Mouse (Mus musculus) T-helper 17 cell (primary cell): ENCODE data around the gene Pimreg.

Experiments
- in situ Hi-C, 2 experiments: fragments of 300-600 bp; cut with MboI, MseI; formaldehyde crosslinking; loops; 1 replicate in 1 of 2; 2 replicates in 1 of 2; pipeline ENCODE4 v1.15.1; 2025; ENCODE audit warnings: high pct_unique_total_duplicates in 2 of 2

Pimreg gene

DNA sequence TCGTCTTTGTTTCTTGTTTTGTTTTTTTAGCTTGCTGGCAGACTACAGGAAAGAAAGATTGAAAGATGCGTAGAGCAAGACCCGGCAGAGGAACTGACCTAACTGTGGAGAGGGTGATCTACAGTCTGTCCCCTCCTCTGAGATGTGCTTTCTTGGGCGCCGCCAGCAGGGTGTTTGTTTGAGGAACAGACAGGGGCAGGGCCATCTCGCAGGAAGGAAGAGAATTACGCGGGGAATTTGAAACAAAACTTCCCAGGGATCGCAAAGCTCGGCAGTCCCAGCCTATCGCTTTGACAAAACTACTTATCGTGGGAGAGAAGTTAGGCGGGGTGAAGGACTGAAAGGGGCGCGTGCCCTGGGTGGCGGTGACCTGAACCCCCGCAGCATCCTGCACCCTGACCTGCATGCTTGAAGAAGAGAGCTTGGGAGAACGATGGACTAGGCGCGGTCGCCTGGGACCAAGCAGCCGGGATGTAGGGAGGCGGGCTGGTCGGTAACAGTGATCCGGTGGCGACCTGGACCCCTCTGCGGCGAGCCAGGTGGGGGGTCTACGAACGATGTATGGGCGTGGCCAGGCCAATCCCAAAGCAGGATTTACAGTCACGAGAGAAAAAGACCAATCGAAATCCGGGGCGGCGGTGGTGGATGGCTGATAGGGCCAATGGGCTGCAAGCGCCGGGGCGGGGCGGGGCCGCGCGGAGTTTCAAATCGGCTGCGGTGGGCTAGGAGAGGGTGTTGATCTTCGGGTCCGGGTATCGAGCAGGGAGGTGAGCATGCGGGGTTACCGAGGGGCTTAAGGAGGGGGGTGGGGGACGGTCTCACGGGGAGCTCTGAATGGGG lies at the start of gene Pimreg:
Gene Pimreg, plus strand, starts transcription at position 265 of the 840 bp plus-strand sequence.
- in situ Hi-C loops, result loop anchor here in 1 of 2 experiments (25.0 kb wide), 1 partner anchor 1005 kb away; the partner anchor contains the start of gene 6330403K07Rik

DNA sequence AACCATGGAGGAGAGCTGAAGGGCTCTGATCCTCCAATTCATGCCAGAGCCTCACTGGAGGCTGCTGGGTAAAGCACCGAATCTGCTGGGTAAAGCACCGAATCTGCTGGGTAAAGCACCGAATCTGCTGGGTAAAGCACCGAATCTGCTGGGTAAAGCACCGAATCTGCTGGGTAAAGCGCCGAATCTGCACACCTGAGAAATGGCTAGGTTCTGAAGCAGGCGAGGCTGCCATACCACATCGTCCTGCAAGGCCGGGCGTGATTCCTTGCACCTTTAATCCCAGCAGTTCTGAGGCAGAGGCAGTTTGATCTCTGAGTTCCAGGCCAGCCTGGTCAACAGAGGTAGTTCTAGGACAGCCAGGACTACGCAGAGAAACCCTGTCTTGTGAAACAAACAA lies 49.4 kb upstream of the Pimreg start:
- in situ Hi-C loops, result no loop called here

DNA sequence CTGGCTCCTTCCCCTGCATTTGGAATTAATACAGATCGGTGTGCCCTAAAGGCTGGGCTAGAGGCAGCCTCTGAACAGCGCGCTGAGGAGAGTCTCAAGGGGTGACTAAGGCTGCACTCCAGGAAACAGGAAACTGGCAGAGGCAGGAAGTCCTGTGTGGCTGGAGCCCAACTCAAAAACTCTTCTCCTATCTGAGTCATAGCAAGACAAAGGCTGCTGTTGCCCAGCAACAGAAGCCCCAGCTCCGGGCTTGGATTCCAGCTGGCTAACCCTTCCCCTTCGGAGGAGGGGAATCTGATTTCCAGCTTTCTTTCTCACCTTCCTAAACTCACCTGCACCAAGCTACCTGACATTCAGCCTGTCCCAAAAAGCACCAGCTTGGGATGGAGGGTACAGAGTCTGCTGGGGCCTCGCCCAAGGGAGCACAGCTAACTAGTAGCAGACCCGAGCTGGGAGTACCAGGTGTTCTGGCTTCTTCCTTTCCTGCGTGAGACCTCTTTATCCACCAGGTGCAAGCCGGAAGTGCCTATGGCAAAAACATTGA lies 45.8 kb upstream of the Pimreg start:
- in situ Hi-C loops, result no loop called here

DNA sequence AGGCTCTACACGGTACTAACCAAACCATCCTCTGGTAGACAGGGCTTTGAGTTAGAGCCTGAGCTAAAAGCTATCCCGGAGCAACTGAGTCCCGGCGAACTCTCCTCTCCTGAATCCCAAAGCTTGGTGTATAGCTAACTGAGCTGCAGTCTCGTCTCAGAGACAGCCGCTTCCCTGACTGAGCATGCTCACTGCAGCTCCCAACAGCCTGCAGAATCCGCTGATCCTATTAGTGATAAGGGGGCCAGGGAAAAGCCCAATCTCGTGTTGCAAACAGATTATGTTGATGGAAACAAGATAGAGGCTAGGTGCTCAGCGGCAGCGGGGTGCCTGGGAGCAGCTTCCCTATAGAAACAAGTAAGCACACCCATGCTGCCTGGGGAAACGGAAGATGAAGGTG lies 45.0 kb upstream of the Pimreg start:
- in situ Hi-C loops, result no loop called here

DNA sequence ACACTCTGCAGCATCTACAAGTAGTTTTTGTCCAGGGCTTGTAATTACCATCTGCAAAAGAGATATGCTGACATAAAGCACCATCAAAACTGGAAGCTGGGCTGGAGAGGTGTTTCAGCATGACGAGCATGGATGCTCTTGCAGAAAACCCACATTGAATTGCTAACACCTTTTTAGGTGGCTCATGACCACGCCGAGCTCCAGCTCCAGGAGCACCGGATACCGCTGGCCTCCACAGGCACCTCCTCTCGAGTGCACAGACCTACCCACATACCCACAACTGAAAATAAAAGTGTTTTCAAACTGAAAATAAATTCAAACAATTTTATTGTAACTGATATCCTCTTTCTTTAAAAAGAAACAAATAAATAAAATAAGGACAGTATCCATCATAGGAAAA lies 41.6 kb upstream of the Pimreg start:
- in situ Hi-C loops, result no loop called here

DNA sequence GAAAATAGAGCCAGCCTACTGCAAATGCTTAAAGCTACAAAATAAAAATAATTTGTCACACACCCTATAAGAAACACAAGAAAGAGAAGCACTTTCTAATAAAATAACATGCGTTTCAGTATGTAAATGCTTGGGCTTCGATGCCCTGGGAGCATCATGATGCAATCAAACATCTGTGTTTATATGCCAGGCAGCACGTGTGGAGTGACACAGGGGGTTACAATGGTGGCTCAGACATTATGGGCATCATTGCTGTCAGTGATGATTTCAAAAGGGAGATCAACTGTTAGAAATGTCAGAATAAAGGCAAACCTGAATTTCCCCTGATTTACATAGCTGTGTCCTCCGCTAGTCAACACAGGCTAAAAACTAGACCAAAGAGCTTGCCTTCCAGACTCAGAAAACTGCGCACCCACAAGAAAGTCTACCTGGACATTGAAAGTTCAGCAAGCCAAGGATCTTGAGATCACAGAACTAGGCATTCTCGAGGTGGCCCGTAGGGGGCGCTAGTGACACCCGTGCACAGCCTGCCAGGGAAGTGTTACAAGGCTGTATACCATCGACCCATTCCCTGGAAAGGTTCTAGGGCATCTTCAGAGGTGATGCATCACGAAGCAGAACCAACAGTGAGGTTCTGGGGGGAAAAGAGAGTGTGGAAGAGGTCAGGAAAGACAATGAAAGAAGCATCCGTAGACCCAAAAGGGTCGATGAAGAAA lies 39.5 kb upstream of the Pimreg start:
- in situ Hi-C loops, result no loop called here

DNA sequence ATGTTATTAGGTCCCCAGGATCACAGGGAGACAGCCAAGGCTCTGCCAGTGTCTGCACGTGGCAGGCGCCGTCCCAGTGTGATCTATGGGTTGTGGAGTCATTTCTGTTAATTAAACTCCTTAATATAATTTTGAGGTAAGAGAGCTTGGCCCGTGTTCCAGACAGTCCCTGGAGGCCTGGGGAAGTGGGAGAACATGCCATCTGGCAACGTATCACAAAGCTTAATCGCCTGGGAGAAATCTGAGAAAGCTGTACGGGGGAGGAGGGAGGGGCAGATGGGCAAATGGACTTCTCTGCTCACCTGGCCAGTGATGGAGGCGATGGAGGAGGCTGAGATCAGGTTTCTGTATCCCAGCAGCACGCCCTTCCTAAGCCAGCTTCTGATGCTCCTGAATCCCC lies 38.7 kb upstream of the Pimreg start:
- in situ Hi-C loops, result no loop called here

DNA sequence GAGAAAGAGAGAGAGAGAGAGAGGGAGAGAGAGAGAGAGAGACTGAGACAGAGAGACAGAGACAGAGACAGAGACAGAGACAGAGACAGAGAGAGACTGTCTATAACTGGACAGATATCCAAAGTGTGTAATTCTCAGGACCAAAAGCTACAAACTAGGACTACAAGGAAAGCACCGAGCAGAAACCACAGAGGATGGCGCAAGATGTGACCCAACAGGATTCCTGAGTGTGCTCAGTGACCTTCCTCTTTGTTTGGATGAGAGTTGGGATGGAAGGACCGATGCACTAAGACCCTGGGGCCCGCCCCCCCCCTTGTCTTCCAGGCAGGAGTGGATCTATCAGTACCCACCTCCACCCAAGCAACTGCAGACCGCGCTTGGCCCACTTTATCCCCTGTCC lies 36.3 kb upstream of the Pimreg start:
- in situ Hi-C loops, result no loop called here

DNA sequence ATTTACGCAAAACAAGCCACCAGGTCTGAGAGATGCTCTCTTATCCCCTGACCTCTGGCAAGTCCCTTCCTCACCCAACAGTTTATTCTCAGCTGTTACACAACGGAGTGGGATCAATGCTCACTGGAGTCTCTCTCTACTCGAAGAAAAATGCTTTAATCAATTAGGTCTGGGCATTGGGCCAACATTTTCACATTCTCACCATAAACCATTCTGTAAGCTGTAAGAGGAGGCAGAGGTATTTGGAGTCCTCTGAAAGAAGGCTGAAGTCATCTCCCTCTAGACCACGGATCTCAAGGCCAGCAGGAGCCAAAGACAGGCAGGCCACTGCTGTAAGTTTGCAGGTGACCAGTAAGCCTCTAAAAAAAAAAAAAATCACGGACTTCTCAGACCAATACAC lies 31.5 kb upstream of the Pimreg start:
- in situ Hi-C loops, result no loop called here

DNA sequence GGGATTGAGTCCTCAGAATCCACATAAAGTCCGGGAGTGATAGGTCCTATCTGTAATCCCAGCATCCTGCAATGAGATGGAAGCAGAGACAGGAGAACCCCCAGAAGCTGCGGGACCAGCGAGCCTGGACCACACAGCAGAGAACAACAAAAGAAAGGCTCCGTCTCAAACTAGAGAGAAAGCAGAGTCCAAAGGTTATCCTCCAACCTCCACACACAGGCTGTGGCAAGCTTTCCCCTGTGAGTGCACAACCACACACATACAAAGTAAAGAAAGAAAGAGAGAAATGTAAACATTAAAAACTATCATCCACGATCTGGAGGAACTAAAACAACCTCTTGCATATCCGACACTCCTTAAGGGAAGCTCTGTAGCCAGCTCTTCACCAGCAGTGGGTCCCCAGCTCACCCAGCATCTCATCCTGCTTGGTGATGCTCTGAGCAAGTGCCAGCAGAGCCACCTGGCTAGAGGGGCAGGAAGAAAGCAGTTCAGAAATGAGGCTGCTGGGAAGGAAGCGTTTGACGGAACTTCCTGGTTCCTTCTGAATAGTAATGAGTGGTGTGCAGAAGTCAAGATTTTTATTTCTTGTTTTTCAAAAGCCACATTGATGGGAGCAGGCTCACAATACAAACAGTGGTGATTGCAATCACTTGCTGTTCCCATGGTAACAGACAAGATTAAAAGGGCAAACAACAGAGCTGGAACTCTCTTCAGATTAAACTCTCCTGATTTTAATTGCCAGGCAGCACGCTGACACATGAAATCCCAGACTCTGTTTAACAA lies 30.7 kb upstream of the Pimreg start:
- in situ Hi-C loops, result no loop called here

DNA sequence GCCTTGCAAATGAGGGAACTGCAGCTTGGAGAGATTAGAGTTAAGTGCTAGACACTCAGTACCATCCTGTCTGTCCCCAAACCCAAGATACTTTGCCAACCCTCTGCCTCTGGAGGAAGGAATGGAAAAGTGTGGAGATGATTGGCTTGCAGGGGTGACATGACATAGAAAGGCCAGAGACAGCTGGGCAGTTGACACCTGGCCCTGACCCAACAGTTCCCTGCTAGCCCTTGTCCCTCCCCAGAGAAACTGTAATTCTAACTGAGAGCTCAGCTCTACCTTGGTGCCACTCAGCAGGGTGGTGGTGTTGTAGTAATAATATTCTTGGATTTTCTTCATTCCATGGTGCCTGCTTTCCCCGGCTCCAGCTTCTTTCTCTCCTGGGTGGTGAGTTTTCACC lies 29.9 kb upstream of the Pimreg start:
- in situ Hi-C loops, result no loop called here

DNA sequence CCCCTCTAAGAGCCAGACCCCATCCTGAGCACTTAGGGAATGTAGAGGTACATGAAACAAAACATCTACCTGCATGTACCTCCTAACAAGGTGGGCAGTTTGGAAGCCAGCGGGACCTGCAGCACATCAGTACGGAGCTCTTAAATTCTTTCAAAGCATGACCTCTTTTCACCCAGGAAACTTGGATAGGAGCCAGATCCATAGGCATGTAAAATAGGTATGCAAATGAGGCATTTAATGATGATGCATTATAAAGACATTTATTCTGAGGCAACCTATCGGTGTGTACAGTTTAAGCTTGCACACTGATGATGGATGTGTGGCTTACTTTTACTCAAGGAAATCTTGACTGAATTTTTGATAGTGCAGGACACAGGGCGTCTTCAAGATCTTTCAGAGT lies 27.2 kb upstream of the Pimreg start:
- in situ Hi-C loops, result no loop called here

DNA sequence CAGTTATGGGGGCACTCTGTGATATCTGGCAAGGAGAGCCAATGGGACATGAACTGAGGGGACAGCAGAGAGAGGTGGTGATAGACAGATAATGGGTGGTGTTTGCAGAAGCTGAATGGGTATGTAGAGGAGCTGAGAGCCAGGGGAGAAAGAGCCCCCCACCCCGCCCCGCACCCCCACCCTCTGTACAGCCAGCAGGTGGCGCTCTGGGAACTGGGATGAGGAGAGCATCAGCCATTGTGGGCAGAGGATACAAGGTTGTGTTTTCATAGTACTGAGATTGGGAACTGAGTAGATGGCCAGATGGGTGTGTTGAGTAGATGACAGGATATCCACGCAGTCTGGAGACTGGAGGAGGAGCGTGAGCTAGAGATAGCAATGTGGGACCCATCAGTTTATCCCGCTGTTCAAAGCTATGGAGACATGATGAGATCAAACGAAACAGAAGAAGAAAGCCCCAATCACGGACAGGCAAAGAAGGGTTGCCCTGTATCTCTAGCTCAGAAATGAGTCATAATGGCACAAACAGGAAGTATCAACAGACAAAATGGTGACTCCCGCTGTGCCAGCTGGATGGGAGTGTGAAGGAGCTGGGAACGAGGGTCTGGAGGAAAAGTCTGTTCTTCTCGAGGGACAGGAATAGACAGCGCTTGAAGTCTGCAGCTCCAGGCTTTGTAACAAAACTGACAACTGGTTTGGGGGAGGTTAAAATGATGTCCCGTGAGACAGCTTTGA lies 25.1 kb upstream of the Pimreg start:
- in situ Hi-C loops, result no loop called here

DNA sequence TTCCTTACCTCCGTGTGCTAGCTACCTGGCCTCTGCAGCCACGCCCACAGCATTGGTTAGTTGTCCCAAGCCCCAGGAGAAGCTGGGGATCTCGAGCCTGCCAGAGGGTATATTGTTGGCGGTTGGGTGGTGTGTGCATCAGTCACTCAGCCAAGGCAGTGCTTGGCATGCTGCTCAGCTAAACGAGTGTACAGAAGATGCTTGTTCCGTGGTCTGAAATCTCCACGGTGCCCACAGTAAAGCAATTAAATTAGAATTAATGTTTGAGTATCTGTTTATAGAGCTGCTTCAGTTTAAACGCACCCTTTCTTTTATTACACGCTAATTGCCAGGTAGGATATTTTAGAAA lies 24.6 kb upstream of the Pimreg start:
- in situ Hi-C loops, result no loop called here

DNA sequence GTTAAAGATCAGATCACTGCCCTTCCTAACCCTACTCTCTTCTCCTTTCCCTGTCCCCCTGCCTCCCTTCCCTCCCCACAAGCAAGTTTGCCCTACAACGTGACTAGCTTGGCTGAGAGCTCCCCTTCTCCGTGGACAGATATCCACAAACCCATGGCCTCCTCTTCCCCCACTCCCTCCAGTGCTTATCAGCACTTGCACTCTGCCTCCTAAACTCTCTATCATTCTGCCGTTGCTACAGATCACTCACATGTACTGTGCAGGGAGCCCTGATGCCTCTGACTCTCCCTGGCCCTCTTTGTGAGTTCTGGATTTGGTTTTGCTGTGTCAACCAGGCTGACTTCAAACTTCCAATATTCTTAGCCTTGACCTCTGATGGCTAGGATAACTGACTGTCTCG lies 20.8 kb upstream of the Pimreg start:
- in situ Hi-C loops, result loop anchor here in 1 of 2 experiments (10.0 kb wide), 1 partner anchor 346 kb away; no protein-coding TSS in a partner anchor

DNA sequence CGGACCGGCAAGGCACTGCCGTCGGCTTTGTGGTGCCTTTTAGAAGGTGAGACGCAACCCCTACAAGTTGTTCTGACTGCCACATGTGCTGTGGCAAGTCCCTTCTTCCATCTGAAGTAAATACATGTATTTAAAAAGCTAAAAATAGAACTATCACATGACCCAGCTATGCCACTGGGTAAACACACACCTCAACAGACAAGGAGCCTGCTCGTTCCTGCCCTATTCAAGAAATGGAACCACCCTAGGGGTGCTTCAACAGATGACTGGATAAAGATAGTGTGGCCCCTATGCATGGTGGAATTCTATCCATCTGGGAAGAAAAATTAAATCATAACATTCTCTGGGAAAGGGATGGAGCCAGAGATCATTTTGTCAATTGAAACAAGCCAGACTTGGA lies 19.0 kb upstream of the Pimreg start:
- in situ Hi-C loops, result loop anchor here in 1 of 2 experiments (10.0 kb wide), 1 partner anchor 348 kb away; no protein-coding TSS in a partner anchor

DNA sequence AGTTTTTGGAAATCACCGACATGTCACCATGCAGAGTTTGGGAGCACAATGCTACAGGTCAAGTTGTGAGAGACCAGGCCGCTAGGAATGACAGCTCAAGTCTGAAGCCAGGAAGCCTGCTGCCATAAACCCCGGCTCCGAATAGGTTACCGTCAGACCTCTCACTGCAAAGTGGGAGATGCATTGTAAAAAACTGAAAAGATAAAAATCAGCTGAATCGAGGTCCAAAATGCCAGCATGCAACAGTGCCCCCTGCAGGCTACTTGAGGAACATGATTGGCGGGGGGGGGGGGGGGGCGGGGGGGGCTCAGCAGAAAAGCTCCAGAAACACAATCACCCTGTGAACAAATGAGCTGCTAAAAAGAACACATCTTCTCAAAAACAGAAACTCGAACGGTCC lies 18.3 kb upstream of the Pimreg start:
- in situ Hi-C loops, result loop anchor here in 1 of 2 experiments (10.0 kb wide), 1 partner anchor 349 kb away; no protein-coding TSS in a partner anchor

DNA sequence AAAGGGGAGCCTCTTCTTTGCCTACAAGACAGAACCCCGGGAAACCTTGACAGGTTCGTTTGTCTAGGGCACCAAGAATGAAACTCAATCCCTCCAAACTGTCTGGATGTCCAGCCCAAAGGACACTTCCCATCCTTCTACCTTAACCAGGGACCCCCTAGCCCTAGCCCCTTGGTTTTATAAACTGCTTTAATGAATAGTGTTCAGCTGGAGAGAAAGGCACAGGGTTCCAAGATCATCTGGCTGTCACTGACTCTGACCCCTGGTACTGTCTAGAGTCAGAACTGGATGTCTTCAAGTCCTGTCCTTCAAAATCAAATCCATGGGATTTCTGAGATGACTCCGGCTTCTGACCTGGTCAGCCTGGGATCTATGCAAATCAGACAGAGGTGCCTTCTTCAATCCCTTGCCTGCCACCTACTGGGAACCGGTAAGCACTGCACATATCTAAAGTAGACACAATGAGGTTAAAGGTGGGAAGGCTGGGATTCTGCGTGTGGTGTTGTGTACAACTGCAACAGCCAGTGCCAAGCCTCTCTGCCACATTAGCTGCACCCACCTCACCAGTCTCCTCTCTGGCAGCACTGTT lies 17.5 kb upstream of the Pimreg start:
- in situ Hi-C loops, result loop anchor here in 1 of 2 experiments (10.0 kb wide), 1 partner anchor 349 kb away; no protein-coding TSS in a partner anchor

DNA sequence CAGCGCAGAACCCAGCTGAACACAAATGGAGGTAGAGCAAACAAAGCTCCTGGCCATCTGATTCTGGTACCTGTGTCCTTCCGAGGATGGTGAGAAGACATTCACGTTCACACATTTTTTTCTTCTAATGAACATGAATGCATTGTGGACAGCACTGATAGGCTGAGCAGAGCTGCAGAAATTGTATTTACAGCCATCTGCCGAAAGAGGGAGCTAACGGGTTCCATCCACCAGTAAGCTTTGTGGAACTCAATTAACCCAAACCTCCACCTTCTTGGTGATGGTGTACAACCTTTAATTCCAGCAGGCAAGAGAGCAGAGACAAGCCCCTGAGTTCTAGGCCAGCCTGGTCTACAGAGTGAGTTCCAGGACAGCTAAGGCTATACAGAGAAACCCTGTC lies 16.0 kb upstream of the Pimreg start:
- in situ Hi-C loops, result loop anchor here (10.0 to 25.0 kb wide), 2 partner anchors 351 to 989 kb away; partner anchors contain the start of gene 6330403K07Rik (in 1 of the 2)

DNA sequence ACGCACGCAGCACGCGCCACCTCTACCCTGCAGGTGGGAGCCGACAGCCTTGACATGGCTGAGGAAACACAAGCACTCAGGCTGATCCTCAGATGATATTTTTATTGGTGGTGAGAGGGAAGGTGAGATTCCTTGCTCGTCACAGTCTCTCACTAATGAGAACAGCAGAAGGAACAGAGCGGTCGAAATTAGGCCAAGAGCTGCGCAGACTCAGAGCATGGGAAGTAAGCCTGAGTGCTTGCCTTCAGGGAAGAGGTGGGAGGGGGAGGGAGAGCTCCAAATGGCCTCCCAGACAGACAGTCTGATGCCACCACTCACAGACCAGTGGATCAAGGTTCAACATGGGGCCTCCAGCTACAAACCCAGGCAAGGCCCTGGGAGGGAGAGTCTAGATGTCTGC lies 15.3 kb upstream of the Pimreg start:
- in situ Hi-C loops, result loop anchor here (10.0 to 25.0 kb wide), 2 partner anchors 352 to 989 kb away; partner anchors contain the start of gene 6330403K07Rik (in 1 of the 2)
